Mouse (Mus musculus) brown adipose tissue, adult 24 weeks (tissue): ENCODE measurements at regions not wholly inside any gene's neighbourhood (a gene's known extent, or its start where the extent isn't known, plus 50 kb on each side); places are given as distances from the start of the nearest gene placed in this dataset.

ENCODE experiments used
- H3K27ac ChIP-seq: fragments of 200-500 bp; replicated peaks from 2 replicates; pipeline ENCODE4 v1.5.1; 2012; ENCODE audit warnings: low read depth, mild to moderate bottlenecking, low read length
- H3K4me1 ChIP-seq: fragments of 200-500 bp; 2 replicates; pipeline ENCODE4 v1.6.1; 2012; ENCODE audit warnings: low read length, mixed read lengths; ENCODE audit not compliant: control insufficient read depth, insufficient read depth, insufficient read length
- H3K4me3 ChIP-seq: fragments of 200-500 bp; 2 replicates; pipeline ENCODE4 v1.5.1; 2012; ENCODE audit warnings: low read depth, mild to moderate bottlenecking, low read length, moderate library complexity; ENCODE audit not compliant: insufficient read depth

DNA sequence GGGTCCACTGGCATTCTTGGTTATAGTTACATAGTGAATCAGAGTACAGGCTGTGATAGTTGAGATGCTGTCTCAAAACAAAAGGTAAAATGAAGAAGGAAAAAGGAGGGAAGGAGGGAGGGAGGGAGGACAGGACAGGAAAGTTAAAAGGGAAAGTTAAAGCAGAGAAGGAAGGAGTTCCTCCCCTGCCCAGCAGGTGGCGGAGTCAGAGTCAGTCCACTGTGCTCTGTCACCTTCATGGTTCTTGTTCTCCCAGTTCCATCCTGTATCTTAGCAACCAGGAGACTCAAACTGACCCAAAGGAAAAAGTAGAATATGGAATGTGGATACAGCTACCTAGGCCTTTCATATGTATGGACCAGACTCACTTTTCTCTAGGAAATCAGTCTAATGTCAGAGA lies 288.3 kb downstream of the Pdcd6ip start:
- H3K4me1 ChIP-seq = no peaks in the 10 kb centered on the region
- H3K4me3 ChIP-seq = no peak overlapping the region
- no peak overlapping the region for H3K27ac ChIP-seq

- no peak overlapping the region for H3K4me3 ChIP-seq
- no peak overlapping the region for H3K27ac ChIP-seq
- H3K4me1 ChIP-seq = no peaks in the 10 kb centered on the region; the same call in 1 of the 2 replicates
Observed at GRCm38 (mm10) chr9:113417106-113417505, 291.0 kb downstream of the Pdcd6ip start.

DNA sequence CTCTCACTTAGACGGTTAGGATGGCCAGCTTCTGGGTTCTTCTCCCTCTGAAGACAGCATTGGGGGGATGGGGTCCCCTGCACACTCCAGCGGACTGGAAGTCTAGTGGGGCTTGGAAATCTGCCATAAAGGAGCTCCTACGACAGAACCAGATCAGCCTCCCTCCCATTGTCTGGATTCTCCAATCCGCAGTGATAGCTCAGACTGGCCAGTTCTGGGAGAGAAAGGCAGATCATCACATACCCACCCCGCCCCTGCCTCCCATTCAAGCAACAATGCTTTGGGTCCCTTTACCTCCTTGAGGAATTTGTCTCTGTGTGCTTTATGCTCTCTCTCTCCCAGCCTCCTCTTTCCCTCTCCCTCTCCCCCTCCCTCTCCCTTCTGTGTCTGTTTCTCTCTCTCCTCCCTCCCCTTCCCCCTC lies 292.5 kb downstream of the Pdcd6ip start:
- Histone ChIP-seq H3K4me3 (no peak overlapping the region), H3K27ac (no peak overlapping the region), H3K4me1 (no peaks in the 10 kb centered on the region; the same call in 1 of the 2 replicates)

DNA sequence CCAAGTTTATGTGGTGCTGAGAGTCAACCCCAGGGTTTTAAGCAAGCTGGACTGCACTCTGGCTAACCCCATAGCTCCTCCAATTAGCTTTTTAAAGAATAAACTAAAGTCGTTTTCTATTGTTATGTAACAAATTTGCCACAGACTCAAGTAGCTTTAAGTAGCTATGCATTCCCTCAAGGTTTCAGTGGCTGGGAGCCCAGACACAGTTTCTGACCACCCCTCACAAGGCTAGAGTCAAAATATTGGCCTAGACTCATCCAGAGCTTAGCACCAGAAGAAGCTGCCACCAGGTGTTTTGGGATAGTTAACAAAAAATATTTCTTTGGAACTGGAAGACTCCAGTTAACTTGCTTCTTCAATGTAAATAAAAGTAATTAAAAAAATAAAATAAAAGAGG lies 293.4 kb downstream of the Pdcd6ip start:
- Histone ChIP-seq H3K4me1 (no peaks in the 10 kb centered on the region; the same call in 1 of the 2 replicates), H3K27ac (no peak overlapping the region), H3K4me3 (no peak overlapping the region)

DNA sequence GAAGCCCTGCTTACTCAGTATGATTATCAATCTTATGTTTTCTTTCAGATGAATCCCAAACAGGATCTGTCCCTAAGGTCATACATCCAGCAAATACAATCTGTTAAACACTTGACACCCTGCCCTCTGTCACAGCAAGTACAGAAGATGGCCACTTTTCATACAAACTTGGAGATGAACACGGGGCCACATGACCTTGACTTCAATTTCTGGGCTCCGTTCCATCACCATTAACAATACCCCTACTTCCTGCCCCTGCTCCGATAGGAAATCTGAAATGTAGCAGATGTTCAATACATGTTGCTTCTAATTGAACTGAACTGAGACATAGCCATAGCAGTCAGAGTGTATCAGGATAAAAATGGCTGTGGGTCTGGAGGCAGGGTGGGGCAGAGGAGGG lies 294.2 kb downstream of the Pdcd6ip start:
- no peaks in the 10 kb centered on the region; the same call in 1 of the 2 replicates for H3K4me1 ChIP-seq
- no peak overlapping the region for H3K27ac ChIP-seq
- H3K4me3 ChIP-seq = no peak overlapping the region

GRCm38 (mm10) chr9:113411638-113412037 lies 296.4 kb downstream of the Pdcd6ip start:
- no peaks in the 10 kb centered on the region; the same call in 1 of the 2 replicates for H3K4me1 ChIP-seq
- H3K27ac ChIP-seq = no peak overlapping the region
- no peak overlapping the region for H3K4me3 ChIP-seq

DNA sequence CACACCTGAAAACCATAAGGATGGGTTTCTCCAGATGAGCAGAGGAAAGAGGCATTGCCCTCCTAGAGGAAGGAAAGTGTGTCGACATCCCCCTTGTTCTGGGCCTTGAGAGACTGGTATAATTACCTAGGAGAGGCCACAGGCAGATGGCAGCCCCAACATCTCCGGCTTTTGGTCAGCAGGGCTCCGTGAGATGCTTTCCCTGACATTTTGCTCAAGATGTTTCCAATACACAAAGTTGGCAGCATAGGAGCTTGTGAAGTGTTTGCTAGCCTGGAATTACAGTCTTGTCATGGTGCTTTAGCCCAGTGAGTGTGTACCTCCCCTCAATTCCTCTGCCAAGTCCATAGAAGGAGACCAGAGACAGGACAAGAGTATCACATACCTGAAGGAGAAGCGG lies 299.5 kb downstream of the Pdcd6ip start:
- Histone ChIP-seq H3K4me1 (no peaks in the 10 kb centered on the region), H3K27ac (no peak overlapping the region), H3K4me3 (no peak overlapping the region)

- no peak overlapping the region for H3K4me3 ChIP-seq
- H3K27ac ChIP-seq = no peak overlapping the region
- no peaks in the 10 kb centered on the region for H3K4me1 ChIP-seq
Observed at GRCm38 (mm10) chr9:113394320-113394719, 313.7 kb downstream of the Pdcd6ip start.

DNA sequence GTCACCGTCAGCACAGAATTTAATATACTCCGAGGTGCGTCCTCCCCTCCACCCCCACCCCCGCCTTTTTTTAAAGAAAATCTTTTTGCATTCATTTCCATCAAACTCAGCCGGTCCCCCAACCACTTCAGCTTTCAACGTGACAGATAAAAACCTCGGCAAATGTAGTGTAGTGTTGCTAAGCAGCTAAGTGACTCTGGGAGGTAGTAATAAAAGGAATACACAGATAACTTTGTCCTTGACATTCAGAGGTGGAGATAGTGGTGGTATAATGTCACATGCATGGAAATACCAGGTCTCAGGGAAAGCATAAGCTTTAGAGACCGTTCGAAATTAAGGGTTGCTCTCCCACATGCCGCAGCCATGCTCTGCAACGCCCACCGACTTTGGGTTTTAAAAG lies 320.7 kb downstream of the Pdcd6ip start:
- Histone ChIP-seq H3K4me1 (no peaks in the 10 kb centered on the region), H3K27ac (no peak overlapping the region), H3K4me3 (no peak overlapping the region)

DNA sequence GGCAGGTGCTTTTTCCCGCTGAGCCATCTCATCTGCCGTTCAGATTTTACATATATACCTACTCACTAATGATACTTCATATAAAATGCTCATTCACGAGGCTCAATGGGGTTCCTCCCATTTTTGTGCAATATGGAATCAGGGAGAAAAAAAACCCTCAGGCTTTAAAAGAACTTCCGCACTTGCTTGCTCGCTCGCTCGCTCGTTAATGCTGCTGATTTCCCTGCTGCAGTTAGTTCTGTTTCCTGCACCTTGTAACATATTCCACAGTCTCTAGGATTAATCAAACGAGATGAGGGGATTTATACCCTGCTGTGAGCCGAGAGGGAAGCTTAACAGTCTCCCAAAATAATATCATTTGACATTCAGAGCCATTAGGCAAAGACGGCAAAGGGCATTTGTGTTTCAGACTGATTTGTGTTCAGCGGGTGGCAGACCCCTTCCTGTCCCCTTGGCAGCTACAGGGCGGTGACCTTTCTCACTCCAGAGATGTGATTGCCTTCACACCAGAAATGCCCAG lies 326.4 kb downstream of the Pdcd6ip start:
- Histone ChIP-seq H3K4me3 (no peak overlapping the region), H3K27ac (no peak overlapping the region), H3K4me1 (no peaks in the 10 kb centered on the region)

DNA sequence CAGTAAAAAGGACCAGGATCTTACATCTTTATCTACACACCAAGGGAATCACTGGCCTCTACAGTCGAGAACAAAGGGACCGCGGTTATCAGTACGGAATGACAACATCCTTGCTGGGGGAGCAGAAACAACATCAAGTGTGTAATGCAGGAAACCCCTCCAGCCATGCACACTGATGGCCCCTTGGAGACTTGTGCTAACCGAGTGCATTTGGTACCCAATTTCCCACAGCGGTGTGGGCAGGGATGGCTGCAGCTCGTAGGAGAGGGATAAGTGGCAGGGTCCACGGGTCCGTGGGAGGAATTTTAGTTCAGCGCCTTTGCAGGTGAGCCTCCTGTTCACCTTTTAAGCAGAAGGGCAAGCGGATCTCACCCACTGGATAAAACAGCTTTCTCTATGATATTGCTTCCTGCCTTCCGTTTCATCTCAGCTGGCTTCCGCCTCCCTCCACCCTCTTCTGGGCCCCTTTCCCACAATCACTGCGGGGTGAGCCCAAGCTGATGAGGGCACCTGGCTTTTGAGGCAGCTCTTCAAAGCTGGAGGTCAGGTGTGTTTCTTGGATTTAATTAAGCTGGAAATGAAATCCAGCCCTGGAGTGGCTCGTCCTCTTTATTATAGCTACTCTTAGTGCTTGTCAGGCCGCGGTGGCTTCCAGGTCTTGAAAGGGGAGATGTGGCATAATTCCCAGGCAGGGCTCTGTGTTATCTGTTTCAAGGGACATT lies 327.5 kb downstream of the Pdcd6ip start:
- no peak overlapping the region for H3K27ac ChIP-seq

DNA sequence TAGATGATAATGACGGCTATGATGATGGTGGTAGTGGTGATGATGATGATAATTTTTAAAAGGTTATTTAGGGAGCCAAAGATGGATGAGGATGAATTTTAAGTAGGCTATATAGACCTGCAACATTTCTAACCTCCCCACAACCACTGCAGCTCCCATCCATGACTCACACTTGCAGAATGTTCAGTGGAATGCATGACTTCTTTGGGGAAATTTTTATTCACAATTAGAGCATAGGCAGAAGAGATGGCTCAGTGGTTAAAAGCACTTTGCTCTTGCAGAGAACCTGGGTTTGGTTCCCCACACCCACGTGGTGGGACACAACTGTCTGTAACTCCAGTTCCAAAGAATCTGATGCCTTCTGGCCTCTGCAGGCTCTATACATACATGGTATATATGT lies 329.5 kb downstream of the Pdcd6ip start:
- no peak overlapping the region for H3K27ac ChIP-seq
- no peaks in the 10 kb centered on the region for H3K4me1 ChIP-seq
- no peak overlapping the region for H3K4me3 ChIP-seq

More for the DNA sequence above, 327.5 kb downstream of the Pdcd6ip start:
- no peaks in the 10 kb centered on the region for H3K4me1 ChIP-seq
- H3K4me3 ChIP-seq = no peak overlapping the region

DNA sequence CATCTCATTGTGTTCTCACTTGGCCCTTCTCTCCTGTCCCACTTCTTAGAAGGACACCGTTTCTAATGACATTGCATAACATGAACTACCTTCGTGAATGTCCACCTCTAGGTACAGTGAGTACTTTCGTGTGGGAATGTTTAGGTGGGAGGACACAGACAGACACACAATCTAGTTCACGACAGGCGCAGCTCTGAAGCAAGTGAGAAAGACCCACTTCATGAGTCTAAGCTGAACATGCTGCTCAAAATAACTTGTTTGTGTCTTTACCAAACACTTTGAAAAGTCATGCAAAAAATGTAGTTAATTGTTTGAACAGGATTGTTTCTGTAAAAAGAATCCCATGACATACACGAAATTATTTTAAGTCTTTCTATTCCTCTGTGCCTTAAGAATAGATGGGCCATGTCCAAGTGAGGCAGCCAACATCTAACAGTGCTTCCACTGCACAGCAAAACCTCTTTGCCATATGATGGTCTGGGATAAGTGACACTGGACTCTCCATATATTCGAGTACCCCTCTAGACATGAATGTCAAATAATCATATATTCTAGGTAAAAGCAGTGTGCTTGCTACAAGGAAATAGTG lies 336.2 kb downstream of the Pdcd6ip start:
- no peaks in the 10 kb centered on the region for H3K4me1 ChIP-seq
- H3K4me3 ChIP-seq = no peak overlapping the region
- no peak overlapping the region for H3K27ac ChIP-seq

DNA sequence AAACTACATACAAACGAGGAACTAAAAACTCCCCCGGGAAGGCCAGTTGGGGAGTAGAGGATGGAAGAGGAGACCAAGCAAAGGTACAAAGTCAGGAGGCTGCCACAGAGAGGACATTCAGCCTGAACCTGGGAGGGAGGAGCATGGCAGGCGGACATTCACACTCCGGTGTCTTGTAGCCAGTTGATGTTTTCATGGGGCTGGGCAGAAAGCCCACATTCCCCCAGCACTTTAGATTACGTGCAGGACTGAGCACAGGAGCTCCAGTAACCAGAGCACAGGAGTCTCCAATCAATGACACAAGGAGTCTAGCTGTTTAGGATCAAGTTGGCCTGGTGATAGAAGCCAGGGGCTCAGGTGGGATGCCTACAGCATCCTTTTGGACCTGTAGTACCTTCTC lies 360.1 kb downstream of the Pdcd6ip start:
- Histone ChIP-seq H3K4me3 (no peak overlapping the region), H3K4me1 (no peaks in the 10 kb centered on the region), H3K27ac (no peak overlapping the region)

GRCm38 (mm10) chr9:113346531-113346930 lies 361.5 kb downstream of the Pdcd6ip start:
- Histone ChIP-seq H3K4me3 (no peak overlapping the region), H3K4me1 (no peaks in the 10 kb centered on the region), H3K27ac (no peak overlapping the region)

DNA sequence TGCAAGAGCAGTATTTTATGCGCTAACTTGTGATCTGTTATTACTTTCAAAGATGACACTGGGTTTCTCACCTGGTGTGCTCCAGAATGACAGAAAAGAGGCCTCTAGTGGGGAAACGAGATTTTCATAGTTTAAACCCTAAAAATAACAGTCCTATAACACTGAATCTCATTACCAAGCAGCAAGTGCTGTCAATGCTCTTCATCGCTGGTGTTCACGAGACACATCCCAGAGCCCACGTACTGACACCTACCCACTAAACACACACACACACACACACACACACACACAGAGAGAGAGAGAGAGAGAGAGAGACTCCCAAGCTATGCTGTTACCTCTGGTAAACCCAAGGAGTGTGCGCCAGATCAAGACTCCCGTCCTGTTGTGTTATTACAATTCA lies 365.9 kb downstream of the Pdcd6ip start:
- H3K27ac ChIP-seq = no peak overlapping the region

More for the DNA sequence above, 365.9 kb downstream of the Pdcd6ip start:
- no peak overlapping the region for H3K4me3 ChIP-seq
- H3K4me1 ChIP-seq = no peaks in the 10 kb centered on the region
